Mouse (Mus musculus): ENCODE data around the gene E430018J23Rik.

DNA sequence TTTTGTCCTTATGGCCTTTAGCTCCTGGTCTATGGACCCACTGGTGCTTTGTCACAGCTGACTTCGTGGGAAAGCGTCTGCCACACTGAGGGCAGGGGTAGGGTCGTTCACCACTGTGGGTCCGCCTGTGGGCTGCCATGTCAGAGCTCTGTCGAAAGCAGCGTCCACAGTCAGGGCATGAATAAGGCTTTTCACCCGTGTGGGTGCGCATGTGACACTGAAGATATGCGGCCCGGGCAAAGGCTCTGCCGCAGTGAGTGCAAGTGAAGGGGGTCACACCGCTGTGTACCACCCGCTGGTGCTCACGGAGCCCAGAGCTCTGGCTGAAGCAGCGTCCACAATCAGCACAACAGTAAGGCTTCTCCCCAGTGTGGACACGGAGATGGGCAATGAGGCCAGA lies 1.9 kb downstream of the E430018J23Rik start:
- no peak for TF ChIP-seq CTCF (IDR thresholded peaks at IDR 0.05; ENCODE audit: borderline replicate concordance, control insufficient read depth, extremely low read depth, insufficient read depth, low read length, poor library complexity)
- TF ChIP-seq POLR2A (IDR thresholded peaks at IDR 0.05; ENCODE audit: control insufficient read depth, extremely low read depth, insufficient read depth, low read length, poor library complexity): no peak
